8 mouse cellular contexts compared by ENCODE assay signal in genomic region chr7:98701771-98702170, GRCm38 (mm10). TPM values are rescaled to one million over a fixed set of nuclear protein-coding genes. Genes with fewer than 3 reads are reported as not detected.
DNase-seq lines count a peak whose midpoint lies in the region; ATAC-seq and TF ChIP-seq lines count a peak whose summit lies in the region.

No protein-coding gene starts in this region.

- peak overlapping the region; percentile 63 for H3K4me2 ChIP-seq in kidney, embryonic 14.5 days (replicated peaks; ENCODE audit: low read depth, low read length)
- peak overlapping the region; percentile 77 for H3K4me2 ChIP-seq in heart, embryonic 16.5 days (ENCODE audit: low read depth, low read length)
- H3K4me2 ChIP-seq in liver, embryonic 14.5 days (ENCODE audit: low read depth) = peak overlapping the region; percentile 86

- peak overlapping the region; percentile 92; the same call in 1 of the 2 replicates for H3K9ac ChIP-seq in kidney, embryonic 14.5 days (ENCODE audit: low read depth, low read length)
- H3K9ac ChIP-seq in heart, embryonic 16.5 days (ENCODE audit: low read length) = peak overlapping the region; percentile 76
- peak overlapping the region; percentile 89 for H3K9ac ChIP-seq in liver, embryonic 14.5 days (replicated peaks)

- DNase-seq in kidney, adult 11 months = no peak
- DNase-seq in liver, embryonic 14.5 days (ENCODE audit: low read depth in 3 of 3, low spot score in 3 of 3) = peak in 1 of 3 experiments; percentile 33
- no peak for DNase-seq in B cell, adult 2 months
- DNase-seq in adrenal gland, adult (ENCODE audit: inconsistent age in 2 of 2, low spot score in 1 of 2) = no peak
- no peak for DNase-seq in left cerebral cortex, postnatal 4 days

- 49% methylated on average over 7 of the region's 7 CpGs for WGBS in kidney, embryonic 14.5 days
- WGBS in heart, embryonic 16.5 days = 29% methylated on average over 7 of the region's 7 CpGs
- 13% methylated on average over 7 of the region's 7 CpGs for WGBS in liver, embryonic 14.5 days (ENCODE audit: insufficient replicate concordance)

- no peaks in the 10 kb centered on the region for H3K9me3 ChIP-seq in kidney, embryonic 14.5 days (ENCODE audit: control insufficient read depth, low read length)
- no peaks in the 10 kb centered on the region for H3K9me3 ChIP-seq in heart, embryonic 16.5 days (replicated peaks; ENCODE audit: control insufficient read depth, low read length)
- no peaks in the 10 kb centered on the region for H3K9me3 ChIP-seq in liver, embryonic 14.5 days (ENCODE audit: control insufficient read depth, low read length)

- no peak for TF ChIP-seq EP300 in liver, embryonic 14.5 days (IDR thresholded peaks at IDR 0.05; ENCODE audit: low read depth)

- H3K27me3 ChIP-seq in kidney, embryonic 14.5 days (ENCODE audit: control insufficient read depth, insufficient read depth, low read length) = no peaks in the 10 kb centered on the region
- H3K27me3 ChIP-seq in heart, embryonic 16.5 days (ENCODE audit: control insufficient read depth, insufficient read depth, low read length) = no peaks in the 10 kb centered on the region
- H3K27me3 ChIP-seq in liver, embryonic 14.5 days (ENCODE audit: control insufficient read depth, insufficient read depth, low read length) = no peaks in the 10 kb centered on the region

- H3K4me3 ChIP-seq in kidney, embryonic 14.5 days (ENCODE audit: low read length) = peak overlapping the region; percentile 98
- peak overlapping the region; percentile 73; the same call in 1 of the 2 replicates for H3K4me3 ChIP-seq in brown adipose tissue, adult 24 weeks (ENCODE audit: insufficient read depth, low read depth, low read length)
- H3K4me3 ChIP-seq in heart, embryonic 16.5 days (ENCODE audit: low read length) = peak overlapping the region; percentile 99
- peak overlapping the region; percentile 90 to 92 for H3K4me3 ChIP-seq in liver, embryonic 14.5 days (ENCODE audit: insufficient read depth in 1 of 2, low read depth in 2 of 2, low read length in 2 of 2)

- H3K36me3 ChIP-seq in kidney, embryonic 14.5 days (ENCODE audit: control insufficient read depth, insufficient read depth, low read length) = no peaks in the 10 kb centered on the region
- H3K36me3 ChIP-seq in heart, embryonic 16.5 days (ENCODE audit: control insufficient read depth, insufficient read depth) = no peaks in the 10 kb centered on the region
- H3K36me3 ChIP-seq in liver, embryonic 14.5 days (replicated peaks; ENCODE audit: control insufficient read depth, insufficient read depth, low read depth) = no peaks in the 10 kb centered on the region

- peaks cover 13% of the 10 kb centered on the region for H3K4me1 ChIP-seq in kidney, embryonic 14.5 days (ENCODE audit: control insufficient read depth, insufficient read depth, low read length)
- H3K4me1 ChIP-seq in brown adipose tissue, adult 24 weeks (ENCODE audit: control insufficient read depth, insufficient read depth, insufficient read length, low read length) = peaks cover 3% of the 10 kb centered on the region; the same call in 1 of the 2 replicates
- peaks cover 26% of the 10 kb centered on the region for H3K4me1 ChIP-seq in heart, embryonic 16.5 days (ENCODE audit: control insufficient read depth, insufficient read depth, low read length)
- H3K4me1 ChIP-seq in liver, embryonic 14.5 days (replicated peaks; ENCODE audit: control insufficient read depth in 2 of 2, insufficient read depth in 2 of 2, low read length in 1 of 2) = peaks cover 11 to 16% of the 10 kb centered on the region in 2 experiments

- ATAC-seq in kidney, embryonic 14.5 days (ENCODE audit: low FRiP score, low TSS enrichment) = no peak
- ATAC-seq in heart, embryonic 16.5 days (replicated peaks; ENCODE audit: extremely low read depth, insufficient read depth, low FRiP score) = no peak
- no peak for ATAC-seq in liver, embryonic 14.5 days (ENCODE audit: insufficient read depth)

- H3K27ac ChIP-seq in kidney, embryonic 14.5 days (ENCODE audit: low read depth, low read length) = peak overlapping the region; percentile 91; the same call in 1 of the 2 replicates
- no peak overlapping the region for H3K27ac ChIP-seq in brown adipose tissue, adult 24 weeks (replicated peaks; ENCODE audit: low read depth, low read length)
- peak overlapping the region; percentile 89 for H3K27ac ChIP-seq in heart, embryonic 16.5 days (ENCODE audit: low read length)
- peak overlapping the region; percentile 82 for H3K27ac ChIP-seq in liver, embryonic 14.5 days

- no peak for TF ChIP-seq CTCF in liver, embryonic 14.5 days (IDR thresholded peaks at IDR 0.05; ENCODE audit: low read depth)

- intact Hi-C loops in left cerebral cortex, postnatal 4 days (cut with DNase I) = loop anchor here (5.0 kb wide), 1 partner anchor 44 kb away; the partner anchor contains the start of gene Emsy

RNA-seq across cellular contexts. Expression of gene Thap12, which starts 1.1 kb away (rescaled TPM):
- polyA plus RNA-seq in kidney, embryonic 14.5 days (2014; fragmentation: Nextera tagmentation; extraction: Ambion mirVana) = 50.3 and 81.3 TPM in 2 replicates
- 27.0 and 35.8 TPM in 2 replicates for polyA plus RNA-seq in brown adipose tissue, adult 24 weeks (2012; ENCODE audit: insufficient read depth, insufficient read length, missing spikeins)
- polyA plus RNA-seq in heart, embryonic 16.5 days (2015; fragmentation: Nextera tagmentation; extraction: Ambion mirVana) = 36.6 and 40.6 TPM in 2 replicates
- polyA plus RNA-seq in liver, embryonic 14.5 days (2012; rRNA removed) = 5.4 and 9.5 TPM in 2 replicates
- 13.6 and 13.8 TPM in 2 replicates for polyA plus RNA-seq in liver, embryonic 14.5 days (2014; fragmentation: Nextera tagmentation; extraction: Ambion mirVana)
- 10 to 100 TPM; 65.0 to 72.7 TPM for total RNA-seq in left cerebral cortex, postnatal 4 days (2021)

RNA-seq across cellular contexts. Expression of gene Emsy, which starts 45.2 kb away (rescaled TPM):
- 29.3 and 47.8 TPM in 2 replicates for polyA plus RNA-seq in kidney, embryonic 14.5 days (2014; fragmentation: Nextera tagmentation; extraction: Ambion mirVana)
- 9.5 and 22.8 TPM in 2 replicates for polyA plus RNA-seq in brown adipose tissue, adult 24 weeks (2012; ENCODE audit: insufficient read depth, insufficient read length, missing spikeins)
- polyA plus RNA-seq in heart, embryonic 16.5 days (2015; fragmentation: Nextera tagmentation; extraction: Ambion mirVana) = 20.5 and 22.3 TPM in 2 replicates
- 8.0 and 8.6 TPM in 2 replicates for polyA plus RNA-seq in liver, embryonic 14.5 days (2012; rRNA removed)
- 7.5 and 8.0 TPM in 2 replicates for polyA plus RNA-seq in liver, embryonic 14.5 days (2014; fragmentation: Nextera tagmentation; extraction: Ambion mirVana)
- 10 to 100 TPM; 59.8 to 63.0 TPM for total RNA-seq in left cerebral cortex, postnatal 4 days (2021)
